Mouse (Mus musculus): Measurements from ENCODE around the gene Sclt1. TPM values are rescaled to one million over a fixed set of nuclear protein-coding genes. Genes with fewer than 3 reads are reported as not detected.

Sclt1 gene
- polyA plus RNA-seq, 1 experiment from 2014 or later = 12.9 TPM

GRCm38 (mm10) chr3:41591651-41592170 is 150.6 kb downstream of the Sclt1 start:
- Histone ChIP-seq H3K4me1 (ENCODE audit: control insufficient read depth, insufficient read depth, low read length) (peaks cover 19% of the 10 kb centered on the region; the same call in 1 of the 2 replicates), H3K36me3 (ENCODE audit: control insufficient read depth, insufficient read depth, low read length) (peaks cover 5% of the 10 kb centered on the region), H3K4me2 (ENCODE audit: low read depth, low read length) (no peak overlapping the region), H3K27ac (ENCODE audit: low read length) (no peak overlapping the region), H3K4me3 (replicated peaks; ENCODE audit: low read length) (no peak overlapping the region), H3K9ac (ENCODE audit: low read length) (no peak overlapping the region), H3K9me3 (replicated peaks; ENCODE audit: control insufficient read depth, low read length) (no peaks in the 10 kb centered on the region), H3K27me3 (ENCODE audit: control insufficient read depth, insufficient read depth, low read length) (no peaks in the 10 kb centered on the region)
- 93% methylated on average over 14 of the region's 14 CpGs for WGBS
- ATAC-seq (ENCODE audit: insufficient read depth, low FRiP score) = no peak

GRCm38 (mm10) chr3:41590695-41591559 is 151.4 kb downstream of the Sclt1 start:
- Histone ChIP-seq H3K4me2 (ENCODE audit: low read depth, low read length) (no peak overlapping the region), H3K4me3 (replicated peaks; ENCODE audit: low read length) (no peak overlapping the region), H3K36me3 (ENCODE audit: control insufficient read depth, insufficient read depth, low read length) (peaks cover 2% of the 10 kb centered on the region), H3K9me3 (replicated peaks; ENCODE audit: control insufficient read depth, low read length) (no peaks in the 10 kb centered on the region), H3K27me3 (ENCODE audit: control insufficient read depth, insufficient read depth, low read length) (no peaks in the 10 kb centered on the region), H3K9ac (ENCODE audit: low read length) (no peak overlapping the region), H3K27ac (ENCODE audit: low read length) (no peak overlapping the region), H3K4me1 (ENCODE audit: control insufficient read depth, insufficient read depth, low read length) (peaks cover 19% of the 10 kb centered on the region; the same call in 1 of the 2 replicates)
- ATAC-seq (ENCODE audit: insufficient read depth, low FRiP score) = no peak
- 80% methylated on average over 20 of the region's 20 CpGs for WGBS

- Histone ChIP-seq H3K9me3 (replicated peaks; ENCODE audit: control insufficient read depth, low read length) (no peaks in the 10 kb centered on the region), H3K4me2 (ENCODE audit: low read depth, low read length) (no peak overlapping the region), H3K27me3 (ENCODE audit: control insufficient read depth, insufficient read depth, low read length) (no peaks in the 10 kb centered on the region), H3K9ac (ENCODE audit: low read length) (0 out of 2 replicates have a peak overlapping the region, but pooled peaks have one; percentile 20), H3K4me3 (replicated peaks; ENCODE audit: low read length) (no peak overlapping the region), H3K36me3 (ENCODE audit: control insufficient read depth, insufficient read depth, low read length) (peaks cover 2% of the 10 kb centered on the region), H3K27ac (ENCODE audit: low read length) (0 out of 2 replicates have a peak overlapping the region, but pooled peaks have one; percentile 8), H3K4me1 (ENCODE audit: control insufficient read depth, insufficient read depth, low read length) (peaks cover 19% of the 10 kb centered on the region; the same call in 1 of the 2 replicates)
- ATAC-seq (ENCODE audit: insufficient read depth, low FRiP score) = no peak
- 84% methylated on average over 4 of the region's 4 CpGs for WGBS
Observed at GRCm38 (mm10) chr3:41589988-41590387, 152.3 kb downstream of the Sclt1 start.

GRCm38 (mm10) chr3:41589246-41589914 is 152.9 kb downstream of the Sclt1 start:
- Histone ChIP-seq H3K9ac (ENCODE audit: low read length) (no peak overlapping the region), H3K36me3 (ENCODE audit: control insufficient read depth, insufficient read depth, low read length) (peaks cover 2% of the 10 kb centered on the region), H3K4me1 (ENCODE audit: control insufficient read depth, insufficient read depth, low read length) (peaks cover 19% of the 10 kb centered on the region; the same call in 1 of the 2 replicates), H3K27ac (ENCODE audit: low read length) (peak overlapping the region; percentile 12; the same call in 1 of the 2 replicates), H3K4me3 (replicated peaks; ENCODE audit: low read length) (no peak overlapping the region), H3K27me3 (ENCODE audit: control insufficient read depth, insufficient read depth, low read length) (no peaks in the 10 kb centered on the region), H3K4me2 (ENCODE audit: low read depth, low read length) (no peak overlapping the region), H3K9me3 (replicated peaks; ENCODE audit: control insufficient read depth, low read length) (no peaks in the 10 kb centered on the region)
- WGBS = 74% methylated on average over 19 of the region's 19 CpGs
- ATAC-seq (ENCODE audit: insufficient read depth, low FRiP score) = no peak; the same call in 1 of the 2 replicates

GRCm38 (mm10) chr3:41588495-41588894 is 153.8 kb downstream of the Sclt1 start:
- no peak overlapping the region for H3K9ac ChIP-seq (ENCODE audit: low read length)
- no peak overlapping the region for H3K4me3 ChIP-seq (replicated peaks; ENCODE audit: low read length)
- no peaks in the 10 kb centered on the region for H3K27me3 ChIP-seq (ENCODE audit: control insufficient read depth, insufficient read depth, low read length)
- WGBS = 75% methylated on average over 8 of the region's 8 CpGs
- H3K36me3 ChIP-seq (ENCODE audit: control insufficient read depth, insufficient read depth, low read length) = no peaks in the 10 kb centered on the region; the same call in none of the 2 replicates
- H3K9me3 ChIP-seq (replicated peaks; ENCODE audit: control insufficient read depth, low read length) = no peaks in the 10 kb centered on the region
- no peak overlapping the region for H3K27ac ChIP-seq (ENCODE audit: low read length)
- peaks cover 19% of the 10 kb centered on the region; the same call in 1 of the 2 replicates for H3K4me1 ChIP-seq (ENCODE audit: control insufficient read depth, insufficient read depth, low read length)
- no peak overlapping the region for H3K4me2 ChIP-seq (ENCODE audit: low read depth, low read length)
- ATAC-seq (ENCODE audit: insufficient read depth, low FRiP score) = no peak

- Histone ChIP-seq H3K4me3 (replicated peaks; ENCODE audit: low read length) (no peak overlapping the region), H3K36me3 (ENCODE audit: control insufficient read depth, insufficient read depth, low read length) (no peaks in the 10 kb centered on the region), H3K9me3 (replicated peaks; ENCODE audit: control insufficient read depth, low read length) (no peaks in the 10 kb centered on the region), H3K4me1 (ENCODE audit: control insufficient read depth, insufficient read depth, low read length) (peaks cover 19% of the 10 kb centered on the region; the same call in 1 of the 2 replicates), H3K9ac (ENCODE audit: low read length) (0 out of 2 replicates have a peak overlapping the region, but pooled peaks have one; percentile 22), H3K27ac (ENCODE audit: low read length) (no peak overlapping the region), H3K4me2 (ENCODE audit: low read depth, low read length) (no peak overlapping the region), H3K27me3 (ENCODE audit: control insufficient read depth, insufficient read depth, low read length) (no peaks in the 10 kb centered on the region)
- 0 out of 2 replicates have a peak, but pooled peaks have one; percentile 14 for ATAC-seq (ENCODE audit: insufficient read depth, low FRiP score)
- WGBS = 58% methylated on average over 6 of the region's 6 CpGs
Observed at GRCm38 (mm10) chr3:41587588-41587987, 154.7 kb downstream of the Sclt1 start.

- Histone ChIP-seq H3K4me2 (ENCODE audit: low read depth, low read length) (no peak overlapping the region), H3K9ac (ENCODE audit: low read length) (no peak overlapping the region), H3K27ac (ENCODE audit: low read length) (no peak overlapping the region), H3K27me3 (ENCODE audit: control insufficient read depth, insufficient read depth, low read length) (no peaks in the 10 kb centered on the region), H3K4me1 (ENCODE audit: control insufficient read depth, insufficient read depth, low read length) (peaks cover 23% of the 10 kb centered on the region), H3K36me3 (ENCODE audit: control insufficient read depth, insufficient read depth, low read length) (no peaks in the 10 kb centered on the region), H3K4me3 (replicated peaks; ENCODE audit: low read length) (no peak overlapping the region), H3K9me3 (replicated peaks; ENCODE audit: control insufficient read depth, low read length) (no peaks in the 10 kb centered on the region)
- ATAC-seq (ENCODE audit: insufficient read depth, low FRiP score) = no peak
- 77% methylated on average over 7 of the region's 7 CpGs for WGBS
Observed at GRCm38 (mm10) chr3:41586917-41587316, 155.4 kb downstream of the Sclt1 start.

GRCm38 (mm10) chr3:41586330-41586729 is 156.0 kb downstream of the Sclt1 start:
- Histone ChIP-seq H3K4me2 (ENCODE audit: low read depth, low read length) (no peak overlapping the region), H3K27ac (ENCODE audit: low read length) (no peak overlapping the region), H3K9me3 (replicated peaks; ENCODE audit: control insufficient read depth, low read length) (no peaks in the 10 kb centered on the region), H3K4me1 (ENCODE audit: control insufficient read depth, insufficient read depth, low read length) (peaks cover 24% of the 10 kb centered on the region), H3K27me3 (ENCODE audit: control insufficient read depth, insufficient read depth, low read length) (no peaks in the 10 kb centered on the region), H3K9ac (ENCODE audit: low read length) (no peak overlapping the region), H3K36me3 (ENCODE audit: control insufficient read depth, insufficient read depth, low read length) (no peaks in the 10 kb centered on the region), H3K4me3 (replicated peaks; ENCODE audit: low read length) (no peak overlapping the region)
- no peak for ATAC-seq (ENCODE audit: insufficient read depth, low FRiP score)
- WGBS = 69% methylated on average over 6 of the region's 6 CpGs

All from stomach, embryonic 16.5 days (tissue).